Mouse (Mus musculus) monocyte, adult 59 days (primary cell): ENCODE measurements around the gene Ehd1. TPM values are rescaled to one million over a fixed set of nuclear protein-coding genes. Genes with fewer than 3 reads are reported as not detected.

Experiments
- total RNA-seq, 2 experiments: library from RNA; stranded (reverse); gene quantifications; one replicate each; pipeline ENCODE4 v1.2.4; 2023

Gene Ehd1
- 100 to 1,000 TPM; 239 to 255 TPM for total RNA-seq

GRCm38 (mm10) chr19:6276426-6277421 lies at the start of gene Ehd1:
TSS of gene Ehd1 (plus strand) at chr19:6276725.

DNA sequence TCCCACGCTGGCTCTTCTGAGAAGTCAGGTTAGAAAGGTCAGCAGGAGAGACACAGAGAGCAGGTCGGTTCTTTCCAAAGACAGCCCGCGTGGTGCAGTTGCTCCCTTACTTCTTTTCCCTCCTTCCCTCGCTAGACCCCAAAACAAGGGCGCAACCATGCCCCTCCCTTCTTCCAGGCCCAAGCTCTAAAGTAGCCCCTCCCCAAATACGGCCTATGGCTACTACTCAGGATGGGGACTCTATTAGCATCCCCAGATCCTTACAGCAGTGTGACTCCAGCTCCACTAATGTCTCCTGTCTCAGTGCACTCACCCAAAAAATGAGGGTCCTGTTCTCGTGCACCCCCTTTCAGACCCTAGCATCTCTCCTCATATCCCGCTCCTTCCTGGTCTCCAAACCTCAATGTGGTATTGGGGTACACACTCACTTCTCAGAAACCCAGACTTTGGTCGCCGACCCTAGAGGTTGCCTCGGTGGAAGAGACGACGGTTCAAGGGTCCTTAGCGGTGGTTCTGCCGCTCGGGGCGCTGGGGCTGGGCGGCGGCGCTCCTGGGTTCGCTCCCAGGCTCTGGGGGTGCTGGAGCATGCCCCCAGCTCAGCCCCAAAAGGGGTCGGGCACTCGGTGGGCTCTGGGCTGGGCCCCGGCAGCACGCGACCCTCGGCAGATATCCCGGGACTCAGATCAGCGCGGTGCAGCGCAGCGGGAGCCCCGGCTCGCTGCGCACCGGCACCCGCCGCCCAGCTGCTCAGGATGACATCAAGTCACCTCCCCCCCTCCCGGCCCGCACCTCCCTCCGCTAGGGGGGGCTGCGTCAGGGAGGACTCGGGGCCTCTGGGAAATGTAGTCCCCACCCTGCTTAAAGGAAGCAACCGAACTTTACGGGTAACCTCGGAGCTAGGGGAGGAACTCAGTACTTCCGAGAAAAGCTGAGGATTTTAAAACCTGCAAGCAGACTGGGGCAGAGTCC lies 41.2 kb upstream of the Ehd1 start, which contains the start of gene Ppp2r5b:
Gene Ppp2r5b, minus strand, starts transcription at position 789 of the 969 bp plus-strand sequence.

GRCm38 (mm10) chr19:6241274-6242107 lies 35.0 kb upstream of the Ehd1 start, which contains the start of gene Atg2a:
TSS of gene Atg2a (plus strand) at chr19:6241668.

DNA sequence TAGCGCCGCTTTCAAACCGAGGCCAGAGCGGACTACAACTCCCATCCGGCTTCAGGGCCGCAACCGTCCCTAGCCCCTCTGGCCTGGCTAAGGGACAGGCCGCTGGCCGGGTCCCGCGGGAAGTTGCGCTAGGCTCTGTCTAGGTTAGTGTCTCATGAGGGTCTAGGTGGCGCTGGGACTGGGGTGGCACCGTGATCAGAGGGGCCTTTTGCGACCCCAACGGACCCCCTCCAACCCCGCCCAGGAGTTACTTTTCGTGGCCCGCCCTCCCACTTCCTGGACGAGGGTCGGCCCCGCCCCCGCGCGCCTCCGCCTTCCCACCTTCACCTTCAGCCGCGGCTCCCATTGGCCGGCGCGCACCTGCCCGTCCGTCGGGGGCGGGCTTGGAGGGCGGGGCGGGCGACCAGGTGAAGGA lies 29.6 kb downstream of the Ehd1 start, which contains the start of gene Cdc42bpg:
Gene Cdc42bpg, plus strand, starts transcription at position 320 of the 415 bp plus-strand sequence.

GRCm38 (mm10) chr19:6334673-6335457 lies 58.3 kb downstream of the Ehd1 start, which contains the start of gene Men1:
TSS of gene Men1 (plus strand) at chr19:6334979.

GRCm38 (mm10) chr19:6340524-6341452 lies 64.3 kb downstream of the Ehd1 start, which contains the start of gene Map4k2:
TSS of gene Map4k2 (plus strand) at chr19:6341135.

Other genes starting within 250 kb of the Ehd1 start
- gene Syvn1, start 230.1 kb upstream of the Ehd1 start, total RNA-seq = 10 to 100 TPM; 56.0 to 57.8 TPM
- gene Mrpl49, start 218.9 kb upstream of the Ehd1 start, total RNA-seq = 10 to 100 TPM; 15.0 to 15.8 TPM
- 1,000 to 10,000 TPM; 2,789 to 3,006 TPM for gene Fau, start 218.9 kb upstream of the Ehd1 start, total RNA-seq
- 10 to 100 TPM; 13.9 to 14.4 TPM for gene Znhit2, start 215.5 kb upstream of the Ehd1 start, total RNA-seq
- 10 to 100 TPM; 16.3 to 21.0 TPM for gene Tm7sf2, start 208.4 kb upstream of the Ehd1 start, total RNA-seq
- 100 to 1,000 TPM; 118 to 121 TPM for gene Vps51, start 199.5 kb upstream of the Ehd1 start, total RNA-seq
- not detected for gene Tmem262, start 196.7 kb upstream of the Ehd1 start, total RNA-seq
- gene Gm28374, start 194.5 kb upstream of the Ehd1 start, total RNA-seq = 1 to 10 TPM in 1 of 2 experiments, not detected in 1; 1.5 TPM
- gene Zfpl1, start 191.8 kb upstream of the Ehd1 start, total RNA-seq = 10 to 100 TPM; 43.3 to 45.6 TPM
- gene Cdca5, start 191.7 kb upstream of the Ehd1 start, total RNA-seq = 1 to 10 TPM in 1 of 2 experiments, under 1 TPM in 1; 0.85 to 1.2 TPM
- gene AC131692.1, start 182.3 kb upstream of the Ehd1 start, total RNA-seq = 1 to 10 TPM in 1 of 2 experiments, not detected in 1; 1.2 TPM
- gene Naaladl1, start 170.9 kb upstream of the Ehd1 start, total RNA-seq = not detected
- gene Sac3d1, start 158.1 kb upstream of the Ehd1 start, total RNA-seq = 10 to 100 TPM; 10.7 to 11.4 TPM
- 10 to 100 TPM; 18.9 to 20.3 TPM for gene Snx15, start 148.4 kb upstream of the Ehd1 start, total RNA-seq
- 1 to 10 TPM; 4.1 to 9.4 TPM for gene Batf2, start 135.7 kb upstream of the Ehd1 start, total RNA-seq
- gene Arl2, start 135.2 kb upstream of the Ehd1 start, total RNA-seq = 10 to 100 TPM; 16.4 to 17.6 TPM
- under 1 TPM in 1 of 2 experiments, not detected in 1; 0.67 TPM for gene Majin, start 92.3 kb upstream of the Ehd1 start, total RNA-seq
- gene Gpha2, start 50.3 kb upstream of the Ehd1 start, total RNA-seq = not detected
- gene Ppp2r5b, start 40.9 kb upstream of the Ehd1 start, total RNA-seq = 10 to 100 TPM; 17.2 to 18.4 TPM
- gene Atg2a, start 35.1 kb upstream of the Ehd1 start, total RNA-seq = 100 to 1,000 TPM; 176 to 243 TPM
- gene Cdc42bpg, start 29.7 kb downstream of the Ehd1 start, total RNA-seq = 1 to 10 TPM; 7.1 to 8.1 TPM
- gene Men1, start 58.3 kb downstream of the Ehd1 start, total RNA-seq = 10 to 100 TPM; 22.7 to 23.6 TPM
- 100 to 1,000 TPM; 160 to 177 TPM for gene Map4k2, start 64.4 kb downstream of the Ehd1 start, total RNA-seq
- gene Sf1, start 87.0 kb downstream of the Ehd1 start, total RNA-seq = 100 to 1,000 TPM; 604 to 606 TPM
- 1 to 10 TPM; 6.0 to 8.8 TPM for gene Pygm, start 107.7 kb downstream of the Ehd1 start, total RNA-seq
- gene Rasgrp2, start 122.6 kb downstream of the Ehd1 start, total RNA-seq = 100 to 1,000 TPM; 575 to 667 TPM
- gene Nrxn2, start 142.0 kb downstream of the Ehd1 start, total RNA-seq = 1 to 10 TPM; 3.5 to 5.6 TPM